Mouse (Mus musculus): ENCODE measurements around the gene Ybx1. TPM values are rescaled to one million over a fixed set of nuclear protein-coding genes. Genes with fewer than 3 reads are reported as not detected.

The Ybx1 gene
- total RNA-seq (2021), result 100 to 1,000 TPM; 211 to 212 TPM

GRCm38 (mm10) chr4:119294415-119295133 is at the start of gene Ybx1:
Gene Ybx1, minus strand, starts transcription at chr4:119294604.
- DNase-seq (ENCODE audit: low spot score in 2 of 2), result peak; percentile 100
- intact Hi-C loops (cut with DNase I), result loop anchor here (2.0 to 5.0 kb wide), 2 partner anchors 26 to 47 kb away; partner anchors contain the start of gene Ppih

GRCm38 (mm10) chr4:119338861-119339361 is 44.5 kb upstream of the Ybx1 start:
- intact Hi-C loops (cut with DNase I), result no loop called here
- DNase-seq (ENCODE audit: low spot score in 2 of 2), result peak; percentile 16 to 20

GRCm38 (mm10) chr4:119338422-119338821 is 44.0 kb upstream of the Ybx1 start:
- DNase-seq (ENCODE audit: low spot score in 2 of 2), result peak in 1 of 2 experiments; percentile 7
- intact Hi-C loops (cut with DNase I), result no loop called here

- no peak for DNase-seq (ENCODE audit: low spot score in 2 of 2)
- intact Hi-C loops (cut with DNase I), result no loop called here
These were observed 39.1 kb upstream of the Ybx1 start for GRCm38 (mm10) chr4:119333487-119333886.

GRCm38 (mm10) chr4:119320896-119321550 is 26.6 kb upstream of the Ybx1 start:
- DNase-seq (ENCODE audit: low spot score in 2 of 2), result peak; percentile 4 to 5
- intact Hi-C loops (cut with DNase I), result loop anchor here (2.0 kb wide), 1 partner anchor 26 kb away; the partner anchor contains the start of gene Ybx1

- peak; percentile 94 to 96 for DNase-seq (ENCODE audit: low spot score in 2 of 2)
- intact Hi-C loops (cut with DNase I), result loop anchor here (2.0 kb wide), 1 partner anchor 25 kb away; the partner anchor contains the start of gene Ybx1
These were observed 25.9 kb upstream of the Ybx1 start, which contains the start of gene Ppih for GRCm38 (mm10) chr4:119320131-119320830. Gene Ppih, minus strand, starts transcription at chr4:119320546.

- no peak for DNase-seq (ENCODE audit: low spot score in 2 of 2)
- intact Hi-C loops (cut with DNase I), result no loop called here
These were observed 19.4 kb upstream of the Ybx1 start for GRCm38 (mm10) chr4:119313756-119314155.

- no peak for DNase-seq (ENCODE audit: low spot score in 2 of 2)
- intact Hi-C loops (cut with DNase I), result no loop called here
These were observed 11.0 kb upstream of the Ybx1 start for GRCm38 (mm10) chr4:119305418-119305817.

GRCm38 (mm10) chr4:119303291-119303690 is 8.9 kb upstream of the Ybx1 start:
- no peak for DNase-seq (ENCODE audit: low spot score in 2 of 2)
- intact Hi-C loops (cut with DNase I), result no loop called here

- intact Hi-C loops (cut with DNase I), result no loop called here
- DNase-seq (ENCODE audit: low spot score in 2 of 2), result no peak
These were observed 7.4 kb upstream of the Ybx1 start for GRCm38 (mm10) chr4:119301777-119302176.

GRCm38 (mm10) chr4:119300761-119301160 is 6.4 kb upstream of the Ybx1 start:
- intact Hi-C loops (cut with DNase I), result no loop called here
- DNase-seq (ENCODE audit: low spot score in 2 of 2), result no peak

- DNase-seq (ENCODE audit: low spot score in 2 of 2), result no peak
- intact Hi-C loops (cut with DNase I), result no loop called here
These were observed 3.0 kb upstream of the Ybx1 start for GRCm38 (mm10) chr4:119297361-119297760.

- intact Hi-C loops (cut with DNase I), result loop anchor here (2.0 kb wide), 1 partner anchor 26 kb away; the partner anchor contains the start of gene Ppih
- DNase-seq (ENCODE audit: low spot score in 2 of 2), result peak in 1 of 2 experiments; percentile 13
These were observed 690 bp upstream of the Ybx1 start for GRCm38 (mm10) chr4:119295134-119295453.

GRCm38 (mm10) chr4:119293574-119294258 is 688 bp downstream of the Ybx1 start:
- DNase-seq (ENCODE audit: low spot score in 2 of 2), result peak; percentile 39 to 44
- intact Hi-C loops (cut with DNase I), result loop anchor here (2.0 to 5.0 kb wide), 2 partner anchors 27 to 46 kb away; partner anchors contain the start of gene Ppih

- intact Hi-C loops (cut with DNase I), result loop anchor here (5.0 kb wide), 1 partner anchor 46 kb away; no protein-coding TSS in a partner anchor
- peak; percentile 52 to 68 for DNase-seq (ENCODE audit: low spot score in 2 of 2)
These were observed 1.4 kb downstream of the Ybx1 start for GRCm38 (mm10) chr4:119292771-119293573.

GRCm38 (mm10) chr4:119291921-119292320 is 2.5 kb downstream of the Ybx1 start:
- DNase-seq (ENCODE audit: low spot score in 2 of 2), result no peak
- intact Hi-C loops (cut with DNase I), result loop anchor here (5.0 kb wide), 1 partner anchor 45 kb away; no protein-coding TSS in a partner anchor

- intact Hi-C loops (cut with DNase I), result no loop called here
- DNase-seq (ENCODE audit: low spot score in 2 of 2), result no peak
These were observed 9.1 kb downstream of the Ybx1 start for GRCm38 (mm10) chr4:119285336-119285735.

- DNase-seq (ENCODE audit: low spot score in 2 of 2), result no peak
- intact Hi-C loops (cut with DNase I), result no loop called here
These were observed 9.5 kb downstream of the Ybx1 start for GRCm38 (mm10) chr4:119284861-119285260.
